11 mouse cellular contexts compared by ENCODE assay signal in genomic region chr5:74975507-74975906, GRCm38 (mm10).
DNase-seq lines count a peak whose midpoint lies in the region; ATAC-seq lines count a peak whose summit lies in the region.
"Had no signal": no experiment of that assay in that cellular context is flagged by ENCODE, and none has a peak within 500 bp of the region (broad histone marks: within the 10 kb centered on the region; RNA-seq: fewer than 3 reads in every experiment).

No protein-coding gene starts in this region.

- DNase-seq in lung, postnatal 25 days (ENCODE audit: low spot score): no peak
- DNase-seq: cerebellum, adult 11-12 months had no signal

- H3K4me3 ChIP-seq in heart, embryonic 16.5 days (ENCODE audit: low read length): no peak overlapping the region
- H3K4me3 ChIP-seq in heart, embryonic 11.5 days (ENCODE audit: low read depth, low read length): no peak overlapping the region
- no peak overlapping the region for H3K4me3 ChIP-seq in lung, embryonic 15.5 days
- H3K4me3 ChIP-seq in intestine, embryonic 16.5 days (ENCODE audit: low read length): no peak overlapping the region
- no peak overlapping the region for H3K4me3 ChIP-seq in stomach, embryonic 15.5 days (replicated peaks)
- H3K4me3 ChIP-seq: embryonic facial prominence, embryonic 13.5 days; forebrain, embryonic 10.5 days; hindbrain, embryonic 13.5 days had no signal

- no peak for ATAC-seq in heart, embryonic 16.5 days (replicated peaks; ENCODE audit: extremely low read depth, insufficient read depth, low FRiP score)
- ATAC-seq in heart, embryonic 11.5 days (replicated peaks; ENCODE audit: insufficient number of reproducible peaks, low FRiP score, low TSS enrichment): no peak
- ATAC-seq in lung, embryonic 15.5 days (ENCODE audit: borderline replicate concordance, extremely low read depth, low FRiP score, low TSS enrichment): no peak
- peak; percentile 4; the same call in 1 of the 2 replicates for ATAC-seq in intestine, embryonic 16.5 days
- no peak for ATAC-seq in stomach, embryonic 15.5 days (ENCODE audit: insufficient read depth, low FRiP score, low read depth)
- ATAC-seq in erythroblast, adult 5-6 weeks (replicated peaks; ENCODE audit: low FRiP score, poor library complexity, severe bottlenecking): no peak

- 78% methylated on average over 7 of the region's 7 CpGs for WGBS in heart, embryonic 16.5 days
- 86% methylated on average over 7 of the region's 7 CpGs for WGBS in heart, embryonic 11.5 days (ENCODE audit: insufficient replicate concordance)
- WGBS in lung, embryonic 15.5 days: 74% methylated on average over 7 of the region's 7 CpGs
- WGBS in intestine, embryonic 16.5 days: 92% methylated on average over 7 of the region's 7 CpGs
- WGBS in stomach, embryonic 15.5 days: 87% methylated on average over 7 of the region's 7 CpGs

- H3K4me1 ChIP-seq in heart, embryonic 16.5 days (ENCODE audit: control insufficient read depth, insufficient read depth, low read length): peaks cover 21% of the 10 kb centered on the region
- H3K4me1 ChIP-seq in heart, embryonic 11.5 days (ENCODE audit: control insufficient read depth, insufficient read depth, low read length): peaks cover 16% of the 10 kb centered on the region
- peaks cover 36% of the 10 kb centered on the region for H3K4me1 ChIP-seq in lung, embryonic 15.5 days
- H3K4me1 ChIP-seq in intestine, embryonic 16.5 days (ENCODE audit: control insufficient read depth, insufficient read depth, low read length): peaks cover 19% of the 10 kb centered on the region
- H3K4me1 ChIP-seq in stomach, embryonic 15.5 days: peaks cover 14% of the 10 kb centered on the region

- H3K27ac ChIP-seq in heart, embryonic 16.5 days (ENCODE audit: low read length): peak overlapping the region; percentile 81; the same call in 1 of the 2 replicates
- H3K27ac ChIP-seq in heart, embryonic 11.5 days (ENCODE audit: low read depth, low read length): no peak overlapping the region
- H3K27ac ChIP-seq in lung, embryonic 15.5 days: peak overlapping the region; percentile 82
- H3K27ac ChIP-seq in intestine, embryonic 16.5 days (ENCODE audit: low read length): no peak overlapping the region
- 0 out of 2 replicates have a peak overlapping the region, but pooled peaks have one; percentile 72 for H3K27ac ChIP-seq in stomach, embryonic 15.5 days
- H3K27ac ChIP-seq: hindbrain, embryonic 13.5 days had no signal

- no peak overlapping the region for H3K9ac ChIP-seq in heart, embryonic 16.5 days (ENCODE audit: low read length)
- H3K9ac ChIP-seq in heart, embryonic 11.5 days (ENCODE audit: low read depth, low read length): no peak overlapping the region
- H3K9ac ChIP-seq in lung, embryonic 15.5 days: no peak overlapping the region
- no peak overlapping the region for H3K9ac ChIP-seq in intestine, embryonic 16.5 days (ENCODE audit: low read depth, low read length)
- H3K9ac ChIP-seq in stomach, embryonic 15.5 days: no peak overlapping the region
- H3K9ac ChIP-seq: embryonic facial prominence, embryonic 13.5 days; hindbrain, embryonic 13.5 days had no signal

- no peaks in the 10 kb centered on the region for H3K36me3 ChIP-seq in heart, embryonic 16.5 days (ENCODE audit: control insufficient read depth, insufficient read depth)
- no peaks in the 10 kb centered on the region for H3K36me3 ChIP-seq in heart, embryonic 11.5 days (ENCODE audit: control insufficient read depth, insufficient read depth, low read length)
- no peaks in the 10 kb centered on the region for H3K36me3 ChIP-seq in lung, embryonic 15.5 days
- no peaks in the 10 kb centered on the region for H3K36me3 ChIP-seq in intestine, embryonic 16.5 days (ENCODE audit: control insufficient read depth, insufficient read depth, low read length)
- H3K36me3 ChIP-seq in stomach, embryonic 15.5 days: no peaks in the 10 kb centered on the region
- H3K36me3 ChIP-seq: embryonic facial prominence, embryonic 13.5 days; forebrain, embryonic 10.5 days; hindbrain, embryonic 13.5 days had no signal

- no peaks in the 10 kb centered on the region for H3K9me3 ChIP-seq in heart, embryonic 16.5 days (replicated peaks; ENCODE audit: control insufficient read depth, low read length)
- no peaks in the 10 kb centered on the region for H3K9me3 ChIP-seq in heart, embryonic 11.5 days (replicated peaks; ENCODE audit: control insufficient read depth, low read length)
- H3K9me3 ChIP-seq in lung, embryonic 15.5 days: no peaks in the 10 kb centered on the region
- no peaks in the 10 kb centered on the region for H3K9me3 ChIP-seq in intestine, embryonic 16.5 days (ENCODE audit: control insufficient read depth, low read length)
- H3K9me3 ChIP-seq in stomach, embryonic 15.5 days: no peaks in the 10 kb centered on the region
- H3K9me3 ChIP-seq: embryonic facial prominence, embryonic 13.5 days; forebrain, embryonic 10.5 days; hindbrain, embryonic 13.5 days had no signal

- H3K27me3 ChIP-seq in heart, embryonic 16.5 days (ENCODE audit: control insufficient read depth, insufficient read depth, low read length): no peaks in the 10 kb centered on the region; the same call in 1 of the 2 replicates
- H3K27me3 ChIP-seq in heart, embryonic 11.5 days (ENCODE audit: control insufficient read depth, insufficient read depth, low read length): no peaks in the 10 kb centered on the region
- H3K27me3 ChIP-seq in lung, embryonic 15.5 days: no peaks in the 10 kb centered on the region
- H3K27me3 ChIP-seq in intestine, embryonic 16.5 days (replicated peaks; ENCODE audit: control insufficient read depth, insufficient read depth, low read length): no peaks in the 10 kb centered on the region
- H3K27me3 ChIP-seq in stomach, embryonic 15.5 days (replicated peaks): no peaks in the 10 kb centered on the region

- no peak overlapping the region for H3K4me2 ChIP-seq in heart, embryonic 16.5 days (ENCODE audit: low read depth, low read length)
- H3K4me2 ChIP-seq in heart, embryonic 11.5 days: no peak overlapping the region
- no peak overlapping the region for H3K4me2 ChIP-seq in lung, embryonic 15.5 days
- no peak overlapping the region for H3K4me2 ChIP-seq in intestine, embryonic 16.5 days (ENCODE audit: low read depth, low read length)
- H3K4me2 ChIP-seq in stomach, embryonic 15.5 days: no peak overlapping the region
- H3K4me2 ChIP-seq: embryonic facial prominence, embryonic 13.5 days; hindbrain, embryonic 13.5 days had no signal

Comparison
In these comparisons a context has a peak if more than half of its experiments do, and no peak if none do; other contexts are left out.
1. H3K27ac ChIP-seq: peak in heart, embryonic 16.5 days (single experiment), lung, embryonic 15.5 days (single experiment) and stomach, embryonic 15.5 days (single experiment); none in heart, embryonic 11.5 days (single experiment) and intestine, embryonic 16.5 days (single experiment).